Mouse (Mus musculus) gastrocnemius, adult 8-10 months (tissue): ENCODE measurements around the gene Wdpcp. TPM values are rescaled to one million over a fixed set of nuclear protein-coding genes. Genes with fewer than 3 reads are reported as not detected.
"Not testable (repeated sequence)": the region's sequence is repeated elsewhere in the genome, so short reads cannot be mapped to it uniquely, and the experiment has no call there.

Experiments
- DNase-seq, 2 experiments: peaks; one replicate each; pipeline ENCODE4 v3.0.0; 2022; ENCODE audit warnings: low spot score in 2 of 2
- total RNA-seq, 4 experiments: library from RNA; stranded (reverse); gene quantifications; 2 replicates each; pipeline ENCODE4 v1.2.4; 2022

Wdpcp gene
- total RNA-seq, result 1 to 10 TPM; 2.0 to 2.6 (median 2.2) TPM

GRCm38 (mm10) chr11:21571700-21572381 lies at the start of gene Wdpcp, which contains the start of gene Mdh1:
Gene Wdpcp, plus strand, starts transcription at chr11:21572235.
Gene Mdh1, minus strand, starts transcription at chr11:21572367.
- peak; percentile 89 to 93 for DNase-seq

- DNase-seq, result no peak
These were observed 43.2 kb upstream of the Wdpcp start for GRCm38 (mm10) chr11:21528676-21529394.

GRCm38 (mm10) chr11:21530856-21531255 lies 41.2 kb upstream of the Wdpcp start:
- not testable (repeated sequence) for DNase-seq

GRCm38 (mm10) chr11:21540072-21540471 lies 32.0 kb upstream of the Wdpcp start:
- DNase-seq, result no peak

GRCm38 (mm10) chr11:21540622-21541021 lies 31.4 kb upstream of the Wdpcp start:
- DNase-seq, result no peak

GRCm38 (mm10) chr11:21542731-21543130 lies 29.3 kb upstream of the Wdpcp start:
- DNase-seq, result no peak

GRCm38 (mm10) chr11:21545021-21545420 lies 27.0 kb upstream of the Wdpcp start:
- no peak for DNase-seq

- DNase-seq, result no peak
These were observed 26.1 kb upstream of the Wdpcp start for GRCm38 (mm10) chr11:21545951-21546350.

GRCm38 (mm10) chr11:21546671-21547070 lies 25.4 kb upstream of the Wdpcp start:
- no peak for DNase-seq

- no peak for DNase-seq
These were observed 24.5 kb upstream of the Wdpcp start for GRCm38 (mm10) chr11:21547518-21547917.

GRCm38 (mm10) chr11:21549052-21549451 lies 23.0 kb upstream of the Wdpcp start:
- no peak for DNase-seq

- no peak for DNase-seq
These were observed 22.3 kb upstream of the Wdpcp start for GRCm38 (mm10) chr11:21549754-21550153.

GRCm38 (mm10) chr11:21550222-21551173 lies 21.5 kb upstream of the Wdpcp start:
- no peak for DNase-seq

GRCm38 (mm10) chr11:21552049-21552448 lies 20.0 kb upstream of the Wdpcp start:
- DNase-seq, result no peak

- no peak for DNase-seq
These were observed 12.3 kb upstream of the Wdpcp start for GRCm38 (mm10) chr11:21559727-21560126.

GRCm38 (mm10) chr11:21561347-21561746 lies 10.7 kb upstream of the Wdpcp start:
- no peak for DNase-seq

GRCm38 (mm10) chr11:21563617-21564325 lies 8.3 kb upstream of the Wdpcp start:
- DNase-seq, result no peak

GRCm38 (mm10) chr11:21564681-21565405 lies 7.2 kb upstream of the Wdpcp start:
- DNase-seq, result no peak

- DNase-seq, result no peak
These were observed 5.1 kb upstream of the Wdpcp start for GRCm38 (mm10) chr11:21566934-21567333.

- DNase-seq, result no peak
These were observed 4.3 kb upstream of the Wdpcp start for GRCm38 (mm10) chr11:21567733-21568132.
